Mouse (Mus musculus): Measurements from ENCODE around the gene Otud5. TPM values are rescaled to one million over a fixed set of nuclear protein-coding genes. Genes with fewer than 3 reads are reported as not detected.
A peak's percentile ranks its signal among the peaks of the same experiment; 100 is the strongest.
"Not testable (repeated sequence)": the region's sequence is repeated elsewhere in the genome, so short reads cannot be mapped to it uniquely, and the experiment has no call there.

Otud5 gene
- polyA plus RNA-seq (2015; fragmentation: Nextera tagmentation; extraction: Ambion mirVana) = 51.8 and 52.2 TPM in 2 replicates

DNA sequence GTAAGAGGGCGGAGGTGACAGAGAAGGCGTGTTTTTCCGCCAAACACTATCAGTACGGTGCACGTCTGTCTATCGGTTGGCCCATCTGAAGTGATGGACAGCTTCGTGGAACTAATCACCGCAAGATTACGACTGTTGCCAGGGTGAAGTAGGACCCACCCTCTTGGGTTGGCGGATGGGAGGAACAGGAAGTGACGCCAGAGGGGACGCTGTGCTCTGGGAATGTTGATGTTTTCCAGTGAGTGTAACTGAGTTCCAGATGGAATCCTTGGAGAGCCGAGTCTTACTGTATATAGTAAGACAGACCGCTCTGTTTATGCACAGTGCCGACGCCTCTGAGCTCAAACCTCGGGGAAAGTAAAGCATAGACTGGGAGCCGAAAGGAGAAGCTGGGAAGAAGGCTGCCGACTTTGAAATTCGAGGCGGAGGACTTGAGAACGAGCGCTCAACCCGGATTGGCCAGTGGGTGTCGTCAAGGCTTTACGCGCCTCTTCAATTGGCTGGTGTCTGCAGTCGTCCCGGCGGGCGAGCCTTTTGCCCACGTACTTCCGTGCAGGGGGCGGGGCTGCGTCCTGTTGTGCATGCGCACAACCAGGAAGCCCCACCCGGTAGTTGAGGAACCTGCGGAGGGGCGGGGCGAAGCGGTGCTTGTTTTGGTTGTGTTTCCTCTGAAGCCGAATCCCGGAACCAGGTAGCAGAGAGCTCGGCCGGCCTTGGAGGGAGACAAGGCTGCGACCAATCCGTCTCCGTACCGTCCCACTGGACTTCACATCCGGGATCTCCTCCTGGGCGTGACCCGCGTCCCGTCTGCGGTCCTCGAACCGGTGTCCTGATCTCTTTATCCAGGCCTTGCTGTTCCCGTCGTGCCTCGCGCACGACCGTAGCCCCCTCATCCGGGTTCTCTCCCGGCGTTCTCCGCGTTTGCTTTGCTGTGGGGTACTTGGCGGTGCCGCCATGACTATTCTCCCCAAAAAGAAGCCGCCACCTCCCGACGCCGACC, at the start of gene Otud5:
Gene Otud5 (plus strand): TSS at position 202 of the 1,000 bp plus-strand sequence.
- H3K9me3 ChIP-seq = no peaks in the 10 kb centered on the region
- 14% methylated on average over 74 of the region's 74 CpGs for WGBS

DNA sequence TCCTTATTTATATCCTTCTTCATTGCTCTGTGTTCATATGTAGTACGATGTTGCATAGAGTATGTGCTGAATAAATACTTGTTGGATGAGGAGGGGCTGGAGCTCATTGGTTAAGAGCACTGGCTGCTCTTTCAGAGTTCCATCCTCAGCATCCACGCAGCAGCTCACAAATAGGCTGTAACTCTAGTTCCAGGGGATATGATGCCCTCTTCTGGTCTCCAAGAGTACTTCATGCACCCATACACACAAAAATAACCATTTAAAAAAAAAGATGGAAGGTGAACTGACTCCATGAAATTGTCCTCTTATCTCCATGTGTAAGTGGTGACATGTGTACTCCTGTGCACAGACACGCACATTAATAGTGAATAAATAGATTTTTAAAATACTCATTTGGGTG, 47.8 kb upstream of the Otud5 start:
- Histone ChIP-seq H3K36me3 (peaks cover 20% of the 10 kb centered on the region; the same call in 1 of the 2 replicates), H3K27ac (replicated peaks) (no peak overlapping the region), H3K9me3 (no peaks in the 10 kb centered on the region), H3K4me2 (no peak overlapping the region), H3K4me1 (replicated peaks) (peaks cover 14% of the 10 kb centered on the region), H3K9ac (no peak overlapping the region), H3K4me3 (no peak overlapping the region), H3K27me3 (no peaks in the 10 kb centered on the region)
- 49% methylated on average over 3 of the region's 3 CpGs for WGBS
- ATAC-seq (ENCODE audit: low read depth) = no peak

More for the DNA sequence above, at the start of gene Otud5:
- peak within 1 kb of the TSS; percentile 87 for H3K9ac ChIP-seq
- no peaks in the 10 kb centered on the region for H3K27me3 ChIP-seq
- H3K4me3 ChIP-seq = peak within 1 kb of the TSS; percentile 80
- peak within 1 kb of the TSS; percentile 78 for H3K4me2 ChIP-seq
- peak; percentile 99 for ATAC-seq (ENCODE audit: low read depth)
- H3K4me1 ChIP-seq (replicated peaks) = peaks cover 30% of the 10 kb centered on the region
- H3K27ac ChIP-seq (replicated peaks) = peak within 1 kb of the TSS; percentile 88
- H3K36me3 ChIP-seq = no peaks in the 10 kb centered on the region

- Histone ChIP-seq H3K27me3 (no peaks in the 10 kb centered on the region), H3K36me3 (peaks cover 31% of the 10 kb centered on the region), H3K27ac (replicated peaks) (no peak overlapping the region), H3K9ac (no peak overlapping the region), H3K4me3 (no peak overlapping the region), H3K4me2 (no peak overlapping the region), H3K9me3 (no peaks in the 10 kb centered on the region), H3K4me1 (replicated peaks) (peaks cover 14% of the 10 kb centered on the region)
- 33% methylated on average over 7 of the region's 7 CpGs for WGBS
- ATAC-seq (ENCODE audit: low read depth) = no peak
Observed at GRCm38 (mm10) chrX:7795016-7795415, 46.1 kb upstream of the Otud5 start.

DNA sequence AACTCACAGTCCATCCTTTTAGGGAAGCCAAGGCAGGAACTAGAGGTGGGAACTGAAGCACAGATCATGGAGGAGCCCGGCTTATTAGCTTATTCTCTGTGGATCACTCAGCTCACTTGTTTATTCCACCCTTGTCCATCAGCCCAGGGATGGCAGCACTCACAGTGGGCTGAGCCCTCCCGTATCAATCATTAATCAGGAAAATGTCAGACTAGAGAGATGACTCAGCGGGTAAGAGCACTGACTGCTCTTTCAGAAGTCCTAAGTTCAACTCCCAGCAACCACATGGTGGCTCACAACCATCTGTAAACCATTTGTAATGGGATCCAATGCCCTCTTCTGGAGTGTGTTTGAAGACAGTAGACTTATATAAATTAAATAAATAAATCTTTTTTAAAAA, 43.8 kb upstream of the Otud5 start:
- Histone ChIP-seq H3K4me1 (replicated peaks) (no peaks in the 10 kb centered on the region), H3K4me3 (no peak overlapping the region), H3K27ac (replicated peaks) (no peak overlapping the region), H3K27me3 (no peaks in the 10 kb centered on the region), H3K9ac (no peak overlapping the region), H3K4me2 (no peak overlapping the region), H3K9me3 (no peaks in the 10 kb centered on the region), H3K36me3 (peaks cover 44% of the 10 kb centered on the region)
- ATAC-seq (ENCODE audit: low read depth) = no peak
- 82% methylated on average over 3 of the region's 3 CpGs for WGBS

- WGBS = 96% methylated on average over 2 of the region's 2 CpGs
Observed at GRCm38 (mm10) chrX:7802157-7802556, 39.0 kb upstream of the Otud5 start.

GRCm38 (mm10) chrX:7815016-7815415, 26.1 kb upstream of the Otud5 start:
- not testable (repeated sequence) for ATAC-seq (ENCODE audit: low read depth); H3K27me3 ChIP-seq; H3K4me3 ChIP-seq; H3K27ac ChIP-seq (replicated peaks); H3K9ac ChIP-seq; H3K4me2 ChIP-seq; H3K4me1 ChIP-seq (replicated peaks); H3K9me3 ChIP-seq
- 51% methylated on average over 8 of the region's 8 CpGs for WGBS
- peaks cover 80% of the 10 kb centered on the region for H3K36me3 ChIP-seq

More at GRCm38 (mm10) chrX:7802157-7802556, 39.0 kb upstream of the Otud5 start:
- H3K4me1 ChIP-seq (replicated peaks); H3K9me3 ChIP-seq; H3K4me2 ChIP-seq; ATAC-seq (ENCODE audit: low read depth); H3K9ac ChIP-seq; H3K4me3 ChIP-seq; H3K27me3 ChIP-seq; H3K27ac ChIP-seq (replicated peaks): not testable (repeated sequence)
- H3K36me3 ChIP-seq = peaks cover 53% of the 10 kb centered on the region

- Histone ChIP-seq H3K36me3 (peaks cover 27% of the 10 kb centered on the region), H3K27ac (replicated peaks) (0 out of 2 replicates have a peak within 1 kb of the TSS, but pooled peaks have one; percentile 9), H3K9ac (peak within 1 kb of the TSS; percentile 66), H3K4me3 (peak within 1 kb of the TSS; percentile 37), H3K9me3 (no peaks in the 10 kb centered on the region), H3K27me3 (no peaks in the 10 kb centered on the region), H3K4me1 (replicated peaks) (peaks cover 7% of the 10 kb centered on the region), H3K4me2 (peak within 1 kb of the TSS; percentile 56)
- 24% methylated on average over 20 of the region's 24 CpGs for WGBS
- peak; percentile 75 for ATAC-seq (ENCODE audit: low read depth)
Observed at GRCm38 (mm10) chrX:7821865-7822779, 19.0 kb upstream of the Otud5 start, which contains the start of gene Kcnd1. Kcnd1 (plus strand) TSS chrX:7822289.

DNA sequence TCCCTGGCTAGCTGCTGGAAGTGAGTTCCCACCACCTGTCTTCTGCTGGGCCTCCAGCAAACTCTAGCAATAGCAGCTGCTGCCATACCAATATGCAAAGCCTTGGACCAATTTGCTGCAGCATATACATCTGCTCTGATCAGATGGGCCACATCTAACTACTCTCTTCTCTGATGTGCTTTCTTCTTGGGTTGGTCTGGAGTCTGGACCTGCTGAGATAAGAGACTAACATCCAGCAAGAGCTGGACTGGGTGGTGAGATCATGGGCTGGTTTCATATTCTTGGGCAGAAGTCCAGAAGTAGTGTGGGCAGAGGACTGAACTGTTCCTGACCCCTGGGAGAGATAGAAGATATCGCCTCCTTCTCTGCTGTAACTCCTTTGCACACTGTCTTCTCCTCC, 4.0 kb upstream of the Otud5 start:
- ATAC-seq (ENCODE audit: low read depth) = no peak
- Histone ChIP-seq H3K4me2 (no peak overlapping the region), H3K27ac (replicated peaks) (no peak overlapping the region), H3K27me3 (no peaks in the 10 kb centered on the region), H3K36me3 (no peaks in the 10 kb centered on the region), H3K9ac (no peak overlapping the region), H3K4me3 (no peak overlapping the region), H3K4me1 (replicated peaks) (no peaks in the 10 kb centered on the region), H3K9me3 (no peaks in the 10 kb centered on the region)
- 75% methylated on average over 1 of the region's 1 CpGs for WGBS

DNA sequence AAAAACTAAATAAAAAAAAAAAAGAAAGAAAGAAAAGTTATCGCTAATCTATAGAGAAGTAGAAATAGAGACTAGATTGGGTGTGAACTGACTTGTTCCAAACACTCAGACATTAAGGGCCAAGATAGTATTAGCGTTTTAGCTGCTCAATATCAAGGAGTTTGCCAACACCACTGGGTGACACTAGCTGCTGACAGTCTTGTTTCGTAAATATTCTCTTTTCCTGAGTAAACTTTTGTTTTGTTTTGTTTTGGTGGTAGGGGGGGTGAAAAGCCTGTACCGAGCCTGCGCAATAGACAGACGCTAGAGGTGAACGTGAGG, 362 bp upstream of the Otud5 start:
- Histone ChIP-seq H3K27me3 (no peaks in the 10 kb centered on the region), H3K9ac (no peak overlapping the region), H3K4me1 (replicated peaks) (peaks cover 30% of the 10 kb centered on the region), H3K27ac (replicated peaks) (0 out of 2 replicates have a peak overlapping the region, but pooled peaks have one; percentile 23), H3K4me2 (peak overlapping the region; percentile 50), H3K4me3 (peak overlapping the region; percentile 80), H3K9me3 (no peaks in the 10 kb centered on the region), H3K36me3 (no peaks in the 10 kb centered on the region)
- 0 out of 2 replicates have a peak, but pooled peaks have one; percentile 2 for ATAC-seq (ENCODE audit: low read depth)
- 17% methylated on average over 7 of the region's 7 CpGs for WGBS

DNA sequence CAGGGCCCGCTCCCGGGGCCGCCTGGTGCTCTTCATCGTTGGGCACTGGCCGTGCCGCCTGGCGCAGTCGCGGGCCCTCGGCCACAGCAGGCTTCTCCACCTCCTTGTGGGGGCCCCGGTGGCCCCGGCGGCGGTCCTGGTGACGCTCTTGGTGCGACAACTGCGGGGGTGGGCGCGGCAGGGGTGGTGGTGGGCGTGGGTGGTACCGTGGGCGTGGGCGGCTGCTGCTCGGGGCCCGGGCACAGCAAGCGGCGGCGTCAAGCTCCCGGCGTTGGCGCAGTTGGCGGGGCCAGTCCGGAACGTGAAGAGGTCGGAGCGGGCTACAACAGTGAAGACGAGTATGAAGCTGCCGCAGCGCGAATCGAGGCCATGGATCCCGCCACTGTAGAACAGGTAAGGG, 1.2 kb downstream of the Otud5 start:
- Histone ChIP-seq H3K27ac (replicated peaks) (peak overlapping the region; percentile 88), H3K4me3 (peak overlapping the region; percentile 80), H3K4me1 (replicated peaks) (peaks cover 30% of the 10 kb centered on the region), H3K4me2 (peak overlapping the region; percentile 78), H3K36me3 (no peaks in the 10 kb centered on the region), H3K27me3 (no peaks in the 10 kb centered on the region), H3K9ac (peak overlapping the region; percentile 87), H3K9me3 (no peaks in the 10 kb centered on the region)
- ATAC-seq (ENCODE audit: low read depth) = no peak
- WGBS = 16% methylated on average over 42 of the region's 42 CpGs

- Histone ChIP-seq H3K4me3 (no peak overlapping the region), H3K4me2 (no peak overlapping the region), H3K27me3 (no peaks in the 10 kb centered on the region), H3K36me3 (peaks cover 4% of the 10 kb centered on the region; the same call in 1 of the 2 replicates), H3K4me1 (replicated peaks) (peaks cover 28% of the 10 kb centered on the region), H3K9ac (no peak overlapping the region), H3K27ac (replicated peaks) (0 out of 2 replicates have a peak overlapping the region, but pooled peaks have one; percentile 4), H3K9me3 (no peaks in the 10 kb centered on the region)
- 61% methylated on average over 2 of the region's 2 CpGs for WGBS
- ATAC-seq (ENCODE audit: low read depth) = peak; percentile 78
Observed at GRCm38 (mm10) chrX:7847845-7848244, 6.7 kb downstream of the Otud5 start.

Measured in neural tube, embryonic 13.5 days (tissue).